Mouse (Mus musculus): ENCODE results near the gene Olfr1226.

DNA sequence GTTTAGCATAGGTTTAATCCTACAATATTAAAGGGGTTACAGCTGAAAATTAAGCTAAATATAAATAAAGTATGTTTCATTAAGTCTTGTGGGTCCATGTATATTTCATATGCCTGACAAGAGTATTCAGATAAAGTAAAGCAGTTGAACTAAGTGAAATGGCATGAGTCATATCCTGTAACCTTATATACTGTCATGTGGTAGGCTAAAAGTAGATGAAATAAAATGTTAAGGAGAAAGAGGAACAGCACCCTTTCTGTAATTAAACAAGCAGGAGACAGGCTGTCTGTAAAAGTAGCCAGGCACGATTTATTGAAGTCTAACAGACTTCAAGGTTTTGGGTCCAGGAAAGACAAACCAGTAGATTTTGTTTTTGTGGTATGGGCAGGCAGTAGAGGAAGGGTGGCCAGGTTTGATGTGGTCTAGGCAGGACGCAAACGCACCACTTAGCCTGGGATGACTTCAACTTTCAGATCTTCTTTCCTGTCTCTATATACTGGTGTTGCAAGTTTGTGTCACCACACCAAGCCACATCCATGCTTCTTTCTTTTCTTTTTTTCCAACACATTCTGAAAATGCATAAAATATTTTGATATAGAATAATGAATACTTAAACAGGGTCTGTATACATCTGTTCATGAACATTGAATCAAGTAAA, 3.4 kb downstream of the Olfr1226 start:
- TF ChIP-seq POLR2A (IDR thresholded peaks at IDR 0.05; ENCODE audit: insufficient read length, low read depth): no peak
- TF ChIP-seq CEBPB (IDR thresholded peaks at IDR 0.05; ENCODE audit: insufficient read depth, poor library complexity, severe bottlenecking): 0 out of 2 replicates have a peak, but pooled peaks have one; percentile 32
- no peak for TF ChIP-seq TCF12 (IDR thresholded peaks at IDR 0.05; ENCODE audit: insufficient read depth, poor library complexity, severe bottlenecking)
- TF ChIP-seq SRF (IDR thresholded peaks at IDR 0.05; ENCODE audit: control insufficient read depth, insufficient read length, low read depth): no peak
- no peak for TF ChIP-seq E2F4 (IDR thresholded peaks at IDR 0.05; ENCODE audit: insufficient read depth)
- no peak for TF ChIP-seq USF1 (IDR thresholded peaks at IDR 0.05; ENCODE audit: low read depth)

Measured in myocyte (in vitro differentiated cells).